Mouse (Mus musculus): Measurements from ENCODE around the gene Hspb2. TPM values are rescaled to one million over a fixed set of nuclear protein-coding genes. Genes with fewer than 3 reads are reported as not detected.

Hspb2 gene
- total and polyA plus RNA-seq, 3 experiments = not detected

DNA sequence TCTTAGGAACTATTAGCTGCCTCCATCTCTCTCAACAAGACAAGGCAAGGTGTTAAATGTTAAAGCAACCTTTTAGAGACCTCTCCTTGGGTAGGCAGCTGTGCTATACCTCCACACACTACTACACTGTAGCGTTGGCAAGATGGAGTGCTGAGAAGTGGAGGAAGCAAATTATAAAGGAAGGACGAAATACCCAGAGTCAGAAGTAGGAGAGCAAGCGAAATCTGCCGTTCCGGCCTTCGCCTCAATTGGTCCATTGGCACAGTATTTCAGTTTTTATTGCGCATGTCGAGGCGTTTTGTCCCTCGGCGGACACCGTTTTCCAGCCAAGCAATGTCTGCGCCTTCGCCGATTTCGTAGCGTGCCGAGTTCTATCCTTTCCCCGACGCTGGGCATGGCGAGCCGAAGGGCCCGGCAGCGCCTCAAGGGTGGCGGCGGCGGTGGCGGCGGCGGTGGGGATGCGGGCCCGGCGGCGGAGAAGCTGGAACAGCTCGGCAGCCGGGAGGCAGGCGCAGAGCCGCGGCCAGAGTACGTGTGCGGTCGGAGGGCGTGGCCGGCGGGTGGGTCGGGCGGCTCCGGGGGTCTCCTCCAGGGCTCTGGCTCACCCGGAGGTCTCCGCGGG lies 22.9 kb upstream of the Hspb2 start, which contains the start of the genes Alg9 and 1110032A03Rik (continued):
- no peak for TF ChIP-seq ZC3H11A (IDR thresholded peaks at IDR 0.05; ENCODE audit: low read depth, low read length)
- TF ChIP-seq USF1 (IDR thresholded peaks at IDR 0.05; ENCODE audit: low read depth, low read length) = no peak
- TF ChIP-seq HCFC1 (IDR thresholded peaks at IDR 0.05; ENCODE audit: low read depth, low read length) = peak; percentile 79
- TF ChIP-seq USF2 (conservative IDR thresholded peaks at IDR 0.05; ENCODE audit: low read depth, low read length) = no peak

GRCm38 (mm10) chr9:50774026-50774462 lies 21.9 kb upstream of the Hspb2 start:
- Histone ChIP-seq H3K27ac (ENCODE audit: insufficient read depth, low read depth) (peak overlapping the region; percentile 83), H3K36me3 (replicated peaks in 1 of 2; ENCODE audit: control insufficient read depth in 1 of 2, insufficient read depth in 1 of 2, low read length in 1 of 2) (peaks cover 10 to 40% of the 10 kb centered on the region in 2 experiments), H3K27me3 (replicated peaks) (no peaks in the 10 kb centered on the region), H3K9me3 (replicated peaks; ENCODE audit: low read length) (no peaks in the 10 kb centered on the region), H3K79me2 (replicated peaks; ENCODE audit: control insufficient read depth, extremely low read depth, insufficient read depth, poor library complexity, severe bottlenecking) (peaks cover 10% of the 10 kb centered on the region), H3K4me2 (ENCODE audit: insufficient read depth, low read depth, poor library complexity, severe bottlenecking) (peak overlapping the region; percentile 100), H3K4me3 (replicated peaks in 1 of 3; ENCODE audit: low read depth in 2 of 3, low read length in 2 of 3, poor library complexity in 1 of 3) (peak overlapping the region; percentile 62 to 80 (median 76)), H3K9ac (ENCODE audit: insufficient read depth, low read depth) (peak overlapping the region; percentile 95), H3K4me1 (ENCODE audit: control insufficient read depth in 1 of 2, insufficient read depth in 2 of 2) (peaks cover 8 to 24% of the 10 kb centered on the region in 2 experiments; a peak in 3 of 4 replicates)
- DNase-seq (ENCODE audit: extremely low read depth) = peak; percentile 65
- TF ChIP-seq MXI1 (IDR thresholded peaks at IDR 0.05; ENCODE audit: low read depth, low read length) (0 out of 2 replicates have a peak, but pooled peaks have one; percentile 23), CHD1 (IDR thresholded peaks at IDR 0.05; ENCODE audit: low read depth, low read length) (peak; percentile 61), NELFE (IDR thresholded peaks at IDR 0.05; ENCODE audit: low read depth, low read length) (no peak), BHLHE40 (IDR thresholded peaks at IDR 0.05; ENCODE audit: low read depth, low read length) (peak; percentile 54; the same call in 1 of the 2 replicates), ZNF384 (IDR thresholded peaks at IDR 0.05; ENCODE audit: low read depth, low read length) (no peak), IRF4 (IDR thresholded peaks at IDR 0.05; ENCODE audit: low read depth, low read length) (peak; percentile 95), MAZ (IDR thresholded peaks at IDR 0.05; ENCODE audit: low read depth, low read length) (no peak), EP300 (IDR thresholded peaks at IDR 0.05; ENCODE audit: low read length) (peak; percentile 85), MEF2A (IDR thresholded peaks at IDR 0.05; ENCODE audit: borderline replicate concordance, low read depth, low read length) (0 out of 2 replicates have a peak, but pooled peaks have one; percentile 35), TBP (conservative IDR thresholded peaks at IDR 0.05; ENCODE audit: low read depth, low read length) (no peak), JUN (IDR thresholded peaks at IDR 0.05; ENCODE audit: insufficient read depth, low read depth, low read length) (0 out of 2 replicates have a peak, but pooled peaks have one; percentile 8), MAX (IDR thresholded peaks at IDR 0.05; ENCODE audit: low read length) (0 out of 2 replicates have a peak, but pooled peaks have one; percentile 39), JUND (conservative IDR thresholded peaks at IDR 0.05; ENCODE audit: low read depth, low read length) (peak; percentile 43; the same call in 1 of the 2 replicates), MYC (IDR thresholded peaks at IDR 0.05; ENCODE audit: low read depth, low read length) (peak; percentile 58; the same call in 1 of the 2 replicates), UBTF (IDR thresholded peaks at IDR 0.05; ENCODE audit: low read depth, low read length) (no peak)
- dilution Hi-C loops (cut with MboI; ENCODE audit: extremely low pct_ligation_motif_present, extremely low pct_unique_long_range_greater_than_20kb, low sequenced_read_pairs) = no loop called here
- in situ Hi-C loops (cut with MboI; ENCODE audit: low pct_ligation_motif_present, low pct_unique_long_range_greater_than_20kb, low sequenced_read_pairs) = no loop called here

Measured in CH12.LX (cell line).